Mouse (Mus musculus) MEL (cell line): ENCODE data around the gene Cwh43. TPM values are rescaled to one million over a fixed set of nuclear protein-coding genes. Genes with fewer than 3 reads are reported as not detected.

Source experiments
- DNase-seq: peaks from one replicate; pipeline ENCODE4 v3.0.0; 2011; ENCODE audit warnings: low read depth, low spot score
- H3K27ac ChIP-seq: 2 replicates; pipeline ENCODE4 v1.5.1; 2012; ENCODE audit warnings: low read depth, mild to moderate bottlenecking, control low read depth, low read length, moderate library complexity; ENCODE audit not compliant: control insufficient read depth
- H3K27me3 ChIP-seq, 2 experiments: fragments of 150-350 bp in 1 of 2; sonication (generic) in 1 of 2; 2 replicates each; pipeline ENCODE4 v1.6.1; 2012; ENCODE audit warnings: low read length in 2 of 2, mild to moderate bottlenecking in 2 of 2, improper control_type of control experiment in 1 of 2, moderate library complexity in 1 of 2; ENCODE audit not compliant: insufficient read depth in 2 of 2, control insufficient read depth in 1 of 2
- H3K36me3 ChIP-seq, 2 experiments: 2 replicates each; pipeline ENCODE4 v1.6.1; 2012 to 2014; ENCODE audit warnings: low read length in 2 of 2, improper control_type of control experiment in 1 of 2, inconsistent platforms in 1 of 2, mild to moderate bottlenecking in 1 of 2; ENCODE audit not compliant: insufficient read depth in 2 of 2, control insufficient read depth in 1 of 2
- H3K4me1 ChIP-seq, 2 experiments: fragments of 150-350 bp in 1 of 2; sonication (generic) in 1 of 2; 2 replicates each; pipeline ENCODE4 v1.6.1; 2012; ENCODE audit warnings: low read length in 2 of 2, improper control_type of control experiment in 1 of 2, mild to moderate bottlenecking in 1 of 2; ENCODE audit not compliant: insufficient read depth in 2 of 2, control insufficient read depth in 1 of 2
- H3K4me3 ChIP-seq, 2 experiments: fragments of 150-350 bp in 1 of 2; sonication (generic) in 1 of 2; 2 replicates each; pipeline ENCODE4 v1.5.1; 2012; ENCODE audit warnings: low read depth in 2 of 2, low read length in 2 of 2, mild to moderate bottlenecking in 2 of 2, moderate library complexity in 2 of 2, control low read depth in 1 of 2, improper control_type of control experiment in 1 of 2; ENCODE audit not compliant: control insufficient read depth in 1 of 2, insufficient read depth in 1 of 2
- H3K79me2 ChIP-seq: 2 replicates; pipeline ENCODE4 v1.6.1; 2012; ENCODE audit warnings: mild to moderate bottlenecking, low read length, moderate library complexity; ENCODE audit not compliant: control insufficient read depth, poor library complexity, insufficient read depth
- H3K9ac ChIP-seq: 2 replicates; pipeline ENCODE4 v1.6.1; 2012; ENCODE audit warnings: low read depth, mild to moderate bottlenecking, control low read depth, low read length, moderate library complexity; ENCODE audit not compliant: control insufficient read depth, poor library complexity, severe bottlenecking
- H3K9me3 ChIP-seq: fragments of 150-350 bp; sonication (generic); replicated peaks from 2 replicates; pipeline ENCODE4 v1.6.1; 2012; ENCODE audit warnings: mild to moderate bottlenecking, low read length, improper control_type of control experiment, moderate library complexity; ENCODE audit not compliant: insufficient read depth
- CHD1 ChIP-seq: IDR thresholded peaks from 2 replicates; pipeline ENCODE4 v1.6.1; 2012; ENCODE audit warnings: low read depth, mild to moderate bottlenecking, inconsistent platforms, low read length, improper control_type of control experiment
- ELF1 ChIP-seq: IDR thresholded peaks from 2 replicates; pipeline ENCODE4 v1.6.1; 2014; ENCODE audit warnings: low read depth, mild to moderate bottlenecking, inconsistent platforms, low read length, improper control_type of control experiment, moderate library complexity
- GABPA ChIP-seq: IDR thresholded peaks from 2 replicates; pipeline ENCODE4 v1.6.1; 2012; ENCODE audit warnings: low read depth, mild to moderate bottlenecking, inconsistent platforms, low read length, improper control_type of control experiment, moderate library complexity
- HCFC1 ChIP-seq: IDR thresholded peaks from 2 replicates; pipeline ENCODE4 v1.6.1; 2012; ENCODE audit warnings: low read depth, mild to moderate bottlenecking, inconsistent platforms, low read length, improper control_type of control experiment, moderate library complexity
- JUND ChIP-seq: IDR thresholded peaks from 2 replicates; pipeline ENCODE4 v1.6.1; 2011; ENCODE audit warnings: low read depth, mild to moderate bottlenecking, improper control_type of control experiment, low read length
- MAZ ChIP-seq: IDR thresholded peaks from 2 replicates; pipeline ENCODE4 v1.6.1; 2012; ENCODE audit warnings: low read depth, mild to moderate bottlenecking, inconsistent platforms, low read length, improper control_type of control experiment
- MEF2A ChIP-seq: IDR thresholded peaks from 2 replicates; pipeline ENCODE4 v1.6.1; 2014; ENCODE audit warnings: low read depth, mild to moderate bottlenecking, inconsistent platforms, low read length, improper control_type of control experiment; ENCODE audit not compliant: poor library complexity, insufficient replicate concordance, severe bottlenecking; ENCODE audit errors: extremely low read depth
- MYB ChIP-seq: IDR thresholded peaks from 2 replicates; pipeline ENCODE4 v1.6.1; 2011; ENCODE audit warnings: mild to moderate bottlenecking, low read depth, low read length, improper control_type of control experiment
- MYC ChIP-seq: IDR thresholded peaks from 2 replicates; pipeline ENCODE4 v1.6.1; 2011; ENCODE audit warnings: low read depth, mild to moderate bottlenecking, low read length, improper control_type of control experiment, moderate library complexity
- NELFE ChIP-seq: IDR thresholded peaks from 2 replicates; pipeline ENCODE4 v1.6.1; 2011; ENCODE audit warnings: low read depth, low read length, improper control_type of control experiment
- NRF1 ChIP-seq: IDR thresholded peaks from 2 replicates; pipeline ENCODE4 v1.6.1; 2014; ENCODE audit warnings: low read depth, mild to moderate bottlenecking, inconsistent platforms, low read length, improper control_type of control experiment, moderate library complexity; ENCODE audit not compliant: poor library complexity, insufficient read depth, severe bottlenecking
- POLR2AphosphoS2 ChIP-seq: IDR thresholded peaks from 2 replicates; pipeline ENCODE4 v1.6.1; 2011; ENCODE audit warnings: low read length, improper control_type of control experiment
- POLR2AphosphoS5 ChIP-seq: IDR thresholded peaks from 2 replicates; pipeline ENCODE4 v1.6.1; 2012; ENCODE audit warnings: low read depth, borderline replicate concordance, mild to moderate bottlenecking, inconsistent platforms, low read length, moderate library complexity, mixed read lengths
- RCOR1 ChIP-seq: IDR thresholded peaks from 2 replicates; pipeline ENCODE4 v1.6.1; 2012; ENCODE audit warnings: low read depth, mild to moderate bottlenecking, inconsistent platforms, low read length, improper control_type of control experiment
- SIN3A ChIP-seq: IDR thresholded peaks from 2 replicates; pipeline ENCODE4 v1.6.1; 2012; ENCODE audit warnings: low read length, improper control_type of control experiment, inconsistent platforms
- TAL1 ChIP-seq: IDR thresholded peaks from 2 replicates; pipeline ENCODE4 v1.6.1; 2012; ENCODE audit warnings: mild to moderate bottlenecking, inconsistent platforms, low read length, moderate library complexity, mixed read lengths
- TCF12 ChIP-seq: IDR thresholded peaks from 2 replicates; pipeline ENCODE4 v1.6.1; 2014; ENCODE audit warnings: low read depth, mild to moderate bottlenecking, inconsistent platforms, low read length, improper control_type of control experiment, moderate library complexity
- UBTF ChIP-seq: IDR thresholded peaks from 2 replicates; pipeline ENCODE4 v1.6.1; 2012; ENCODE audit warnings: low read depth, mild to moderate bottlenecking, inconsistent platforms, low read length, improper control_type of control experiment, moderate library complexity, borderline replicate concordance; ENCODE audit not compliant: insufficient read depth
- USF1 ChIP-seq: IDR thresholded peaks from 2 replicates; pipeline ENCODE4 v1.6.1; 2014; ENCODE audit warnings: low read depth, mild to moderate bottlenecking, inconsistent platforms, low read length, improper control_type of control experiment, moderate library complexity
- USF2 ChIP-seq, 2 experiments: IDR thresholded peaks; 2 replicates each; pipeline ENCODE4 v1.6.1; 2011 to 2012; ENCODE audit warnings: improper control_type of control experiment in 2 of 2, low read length in 2 of 2, borderline replicate concordance in 1 of 2, inconsistent platforms in 1 of 2, low read depth in 1 of 2, mild to moderate bottlenecking in 1 of 2; ENCODE audit not compliant: insufficient read depth in 1 of 2
- ZNF384 ChIP-seq: IDR thresholded peaks from 2 replicates; pipeline ENCODE4 v1.6.1; 2012; ENCODE audit warnings: low read depth, mild to moderate bottlenecking, inconsistent platforms, low read length, improper control_type of control experiment
- polyA plus RNA-seq, 2 experiments: library from polyadenylated mRNA; stranded (reverse) in 1 of 2; unstranded in 1 of 2; fragments of >175 nt in 1 of 2; fragments of >200 nt in 1 of 2; gene quantifications; 2 replicates each; pipeline versions ENCODE4 v1.2.1 to v1.2.4; 2012; ENCODE audit warnings: low replicate concordance in 2 of 2, low read depth in 1 of 2; ENCODE audit not compliant: insufficient read length in 2 of 2, insufficient read depth in 1 of 2, missing spikeins in 1 of 2
- total RNA-seq: library from RNA; depleted of rRNA; stranded (reverse); fragments of 300-350 nt; gene quantifications from 2 replicates; pipeline ENCODE4 v1.2.3, GENCODE M21; 2012

Gene Cwh43
- total and polyA plus RNA-seq, 3 experiments = not detected

GRCm38 (mm10) chr5:73399768-73400526 is 5.9 kb upstream of the Cwh43 start:
- H3K27me3 ChIP-seq = peaks cover 0 to 12% of the 10 kb centered on the region in 2 experiments; a peak in 2 of 4 replicates
- no peak overlapping the region for H3K9ac ChIP-seq
- no peaks in the 10 kb centered on the region for H3K9me3 ChIP-seq
- no peaks in the 10 kb centered on the region for H3K36me3 ChIP-seq
- H3K79me2 ChIP-seq = no peaks in the 10 kb centered on the region
- H3K4me3 ChIP-seq = no peak overlapping the region
- H3K27ac ChIP-seq = no peak overlapping the region
- TF ChIP-seq JUND = no peak
- no peak for TF ChIP-seq UBTF
- no peak for TF ChIP-seq MEF2A
- TF ChIP-seq HCFC1 = no peak
- TF ChIP-seq NELFE = no peak
- no peak for TF ChIP-seq MYC
- no peak for TF ChIP-seq MAZ
- no peak for TF ChIP-seq POLR2AphosphoS2
- no peak for TF ChIP-seq MYB
- TF ChIP-seq ZNF384 = no peak
- TF ChIP-seq CHD1 = no peak
- TF ChIP-seq NRF1 = no peak
- no peak for TF ChIP-seq GABPA
- no peak for TF ChIP-seq TCF12
- no peak for TF ChIP-seq POLR2AphosphoS5
- no peak for TF ChIP-seq USF2 (IDR thresholded peaks at IDR 0.05; ENCODE audit: borderline replicate concordance in 1 of 2, insufficient read depth in 1 of 2, low read depth in 1 of 2, low read length in 2 of 2)
- no peak for TF ChIP-seq USF1
- TF ChIP-seq ELF1 = no peak
- H3K4me1 ChIP-seq = peaks cover 0 to 3% of the 10 kb centered on the region in 2 experiments; a peak in 1 of 4 replicates
- peak; percentile 14 for DNase-seq

- DNase-seq = no peak
- Histone ChIP-seq H3K4me3 (no peak overlapping the region), H3K4me1 (peaks cover 0 to 3% of the 10 kb centered on the region in 2 experiments; a peak in 1 of 4 replicates), H3K79me2 (no peaks in the 10 kb centered on the region), H3K9ac (no peak overlapping the region), H3K36me3 (no peaks in the 10 kb centered on the region), H3K27me3 (peaks cover 0 to 7% of the 10 kb centered on the region in 2 experiments; a peak in 2 of 4 replicates), H3K27ac (no peak overlapping the region), H3K9me3 (no peaks in the 10 kb centered on the region)
- TF ChIP-seq SIN3A (no peak), USF2 (IDR thresholded peaks at IDR 0.05; ENCODE audit: borderline replicate concordance in 1 of 2, insufficient read depth in 1 of 2, low read depth in 1 of 2, low read length in 2 of 2) (no peak), ELF1 (no peak), JUND (no peak), POLR2AphosphoS2 (no peak), RCOR1 (no peak), ZNF384 (no peak), TAL1 (no peak)
Observed at GRCm38 (mm10) chr5:73401341-73401740, 4.5 kb upstream of the Cwh43 start.
